Comparison of ENCODE assay signal across 17 mouse cellular contexts in the genomic region with DNA sequence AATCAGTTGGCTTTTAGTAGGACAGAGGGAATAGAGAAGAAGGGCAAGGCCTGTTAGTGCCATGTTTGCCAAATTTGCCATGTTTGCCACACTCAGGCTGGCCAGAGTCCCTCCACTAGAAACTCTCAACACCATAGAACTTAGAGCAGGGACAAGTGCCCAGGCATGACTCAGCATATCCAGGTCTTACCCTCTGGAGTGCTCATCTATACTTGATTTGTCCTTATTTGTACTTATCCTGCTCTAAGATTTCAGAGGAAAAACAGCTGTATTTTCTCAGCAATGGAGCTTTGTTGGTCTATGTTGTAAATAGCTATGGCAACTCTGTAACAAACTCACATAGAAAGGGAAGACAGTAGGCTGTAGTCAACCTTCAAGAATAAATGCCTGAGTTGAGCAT.
DNase-seq lines count a peak whose midpoint lies in the region; ATAC-seq and TF ChIP-seq lines count a peak whose summit lies in the region.
"Had no signal": no experiment of that assay in that cellular context is flagged by ENCODE, and none has a peak within 500 bp of the region (broad histone marks: within the 10 kb centered on the region; RNA-seq: fewer than 3 reads in every experiment).

No protein-coding gene starts in this region.

- H3K9me3 ChIP-seq in lung, embryonic 14.5 days (ENCODE audit: low read depth, low read length) = no peaks in the 10 kb centered on the region
- H3K9me3 ChIP-seq in midbrain, embryonic 16.5 days (replicated peaks; ENCODE audit: control insufficient read depth, low read length, poor library complexity, severe bottlenecking) = no peaks in the 10 kb centered on the region
- H3K9me3 ChIP-seq: embryonic facial prominence, embryonic 15.5 days; lung, embryonic 15.5 days; neural tube, embryonic 15.5 days had no signal

- H3K4me3 ChIP-seq in lung, embryonic 14.5 days (ENCODE audit: low read depth, low read length) = no peak overlapping the region
- H3K4me3 ChIP-seq in lung, adult 2 months (replicated peaks; ENCODE audit: extremely low read depth, low read depth, low read length) = no peak overlapping the region
- no peak overlapping the region for H3K4me3 ChIP-seq in brown adipose tissue, adult 24 weeks (ENCODE audit: insufficient read depth, low read depth, low read length)
- no peak overlapping the region for H3K4me3 ChIP-seq in midbrain, embryonic 16.5 days (ENCODE audit: low read depth, low read length)
- H3K4me3 ChIP-seq: embryonic facial prominence, embryonic 15.5 days; lung, embryonic 15.5 days; neural tube, embryonic 15.5 days had no signal

- no peak for ATAC-seq in lung, embryonic 14.5 days (ENCODE audit: insufficient read depth)
- ATAC-seq in midbrain, embryonic 16.5 days = no peak
- ATAC-seq: forebrain, embryonic 14.5 days had no signal

- intact Hi-C loops in heart, postnatal 14 days (cut with DNase I) = no loop called here

- H3K9ac ChIP-seq in lung, embryonic 14.5 days = no peak overlapping the region
- H3K9ac ChIP-seq in midbrain, embryonic 16.5 days (ENCODE audit: low read depth, low read length) = no peak overlapping the region
- H3K9ac ChIP-seq: embryonic facial prominence, embryonic 15.5 days; lung, embryonic 15.5 days; neural tube, embryonic 15.5 days had no signal

- no peaks in the 10 kb centered on the region for H3K4me1 ChIP-seq in lung, embryonic 14.5 days (ENCODE audit: insufficient read depth)
- H3K4me1 ChIP-seq in lung, adult 2 months (ENCODE audit: control insufficient read depth, insufficient read depth, low read length) = peaks cover 14% of the 10 kb centered on the region
- peaks cover 6% of the 10 kb centered on the region; the same call in 1 of the 2 replicates for H3K4me1 ChIP-seq in brown adipose tissue, adult 24 weeks (ENCODE audit: control insufficient read depth, insufficient read depth, insufficient read length, low read length)
- H3K4me1 ChIP-seq in midbrain, embryonic 16.5 days (ENCODE audit: control insufficient read depth, insufficient read depth, low read length) = no peaks in the 10 kb centered on the region
- H3K4me1 ChIP-seq: embryonic facial prominence, embryonic 15.5 days; neural tube, embryonic 15.5 days had no signal

- peak; percentile 5 to 9 for DNase-seq in heart, postnatal 14 days
- DNase-seq in heart, adult 9 months (ENCODE audit: low spot score in 2 of 2) = no peak
- peak; percentile 15 for DNase-seq in lung, embryonic 14.5 days
- DNase-seq in lung, adult 2 months = no peak
- DNase-seq in cerebellum, adult 9-11 months = no peak
- no peak for DNase-seq in gastrocnemius, postnatal 25 days
- DNase-seq: cerebellum, adult 8-10 months; heart, postnatal 4 days; layer of hippocampus, adult 9-11 months; retina, postnatal 1 day had no signal

- no peak for TF ChIP-seq POLR2A in lung, adult 2 months (IDR thresholded peaks at IDR 0.05; ENCODE audit: borderline replicate concordance, extremely low read depth, low read depth, low read length)

- no peaks in the 10 kb centered on the region for H3K36me3 ChIP-seq in lung, embryonic 14.5 days (ENCODE audit: insufficient read depth)
- H3K36me3 ChIP-seq in midbrain, embryonic 16.5 days (ENCODE audit: control insufficient read depth, insufficient read depth, low read length) = no peaks in the 10 kb centered on the region
- H3K36me3 ChIP-seq: embryonic facial prominence, embryonic 15.5 days; lung, embryonic 15.5 days; neural tube, embryonic 15.5 days had no signal

- H3K27me3 ChIP-seq in lung, embryonic 14.5 days (ENCODE audit: insufficient read depth, low read length) = no peaks in the 10 kb centered on the region
- H3K27me3 ChIP-seq in midbrain, embryonic 16.5 days (ENCODE audit: control insufficient read depth, insufficient read depth, low read depth, low read length) = no peaks in the 10 kb centered on the region
- H3K27me3 ChIP-seq: embryonic facial prominence, embryonic 15.5 days; lung, embryonic 15.5 days; neural tube, embryonic 15.5 days had no signal

- no peak overlapping the region for H3K27ac ChIP-seq in lung, embryonic 14.5 days (ENCODE audit: low read depth)
- peak overlapping the region; percentile 30; the same call in 1 of the 2 replicates for H3K27ac ChIP-seq in brown adipose tissue, adult 24 weeks (replicated peaks; ENCODE audit: low read depth, low read length)
- no peak overlapping the region for H3K27ac ChIP-seq in midbrain, embryonic 16.5 days (ENCODE audit: low read length)
- H3K27ac ChIP-seq: embryonic facial prominence, embryonic 15.5 days; lung, embryonic 15.5 days; neural tube, embryonic 15.5 days had no signal

- H3K4me2 ChIP-seq in lung, embryonic 14.5 days = no peak overlapping the region
- H3K4me2 ChIP-seq in midbrain, embryonic 16.5 days (ENCODE audit: low read length) = no peak overlapping the region
- H3K4me2 ChIP-seq: embryonic facial prominence, embryonic 15.5 days; lung, embryonic 15.5 days; midbrain, embryonic 11.5 days; neural tube, embryonic 15.5 days had no signal

- no peak for TF ChIP-seq CTCF in lung, embryonic 14.5 days (IDR thresholded peaks at IDR 0.05; ENCODE audit: low read depth)
- TF ChIP-seq CTCF in lung, adult 2 months (IDR thresholded peaks at IDR 0.05; ENCODE audit: insufficient read depth, low read length) = no peak

Comparison
In these comparisons a context has a peak if more than half of its experiments do, and no peak if none do; other contexts are left out.
1. DNase-seq: peak in heart, postnatal 14 days (2 of 2) and lung, embryonic 14.5 days (single experiment); none in heart, adult 9 months (0 of 2), lung, adult 2 months (single experiment), cerebellum, adult 9-11 months (single experiment) and gastrocnemius, postnatal 25 days (single experiment).